Mouse (Mus musculus) liver, embryonic 13.5 days (tissue): ENCODE measurements around the gene Fbxl21. TPM values are rescaled to one million over a fixed set of nuclear protein-coding genes. Genes with fewer than 3 reads are reported as not detected.
A peak's percentile ranks its signal among the peaks of the same experiment; 100 is the strongest.

Experiments
- ATAC-seq: fragments of 200-750 bp; cut with Nextera tagmentation; 2 replicates; pipeline ENCODE4 v1.8.0; 2017; ENCODE audit warnings: low read depth, mild to moderate bottlenecking, moderate number of reproducible peaks, moderate library complexity
- DNase-seq: peaks from one replicate; pipeline ENCODE4 v3.0.0; 2022
- H3K27ac ChIP-seq: fragments of 300-500 bp; sonication (generic); 2 replicates; pipeline ENCODE4 v1.5.1; 2015; ENCODE audit warnings: moderate library complexity, mild to moderate bottlenecking, inconsistent platforms
- H3K27me3 ChIP-seq: fragments of 300-500 bp; sonication (generic); 2 replicates; pipeline ENCODE4 v1.6.1; 2015; ENCODE audit warnings: mild to moderate bottlenecking, inconsistent platforms
- H3K36me3 ChIP-seq: fragments of 300-500 bp; sonication (generic); 2 replicates; pipeline ENCODE4 v1.6.1; 2015; ENCODE audit warnings: mild to moderate bottlenecking, inconsistent platforms
- H3K4me1 ChIP-seq: fragments of 300-500 bp; sonication (generic); replicated peaks from 2 replicates; pipeline ENCODE4 v1.6.1; 2015; ENCODE audit warnings: inconsistent platforms
- H3K4me2 ChIP-seq: fragments of 300-500 bp; sonication (generic); 2 replicates; pipeline ENCODE4 v1.6.1; 2015; ENCODE audit warnings: inconsistent platforms, mild to moderate bottlenecking, moderate library complexity
- H3K4me3 ChIP-seq: fragments of 300-500 bp; sonication (generic); replicated peaks from 2 replicates; pipeline ENCODE4 v1.5.1; 2015; ENCODE audit warnings: mild to moderate bottlenecking, inconsistent platforms
- H3K9ac ChIP-seq: fragments of 300-500 bp; sonication (generic); 2 replicates; pipeline ENCODE4 v1.6.1; 2015; ENCODE audit warnings: mild to moderate bottlenecking, inconsistent platforms
- H3K9me3 ChIP-seq: fragments of 300-500 bp; sonication (generic); replicated peaks from 2 replicates; pipeline ENCODE4 v1.6.1; 2016; ENCODE audit warnings: inconsistent platforms
- WGBS: fragments of 180-500 bp; shearing (Covaris S2); methylation state at CpG from one replicate; pipeline ENCODE4 v1.1.7; 2015; ENCODE audit not compliant: insufficient replicate concordance; 5-methylcytosine and 5-hydroxymethylcytosine counted together
- polyA plus RNA-seq: library from polyadenylated mRNA; unstranded; fragments of >200 nt; fragmentation: Nextera tagmentation; extraction: Ambion mirVana; gene quantifications from 2 replicates; pipeline ENCODE4 v1.2.1, GENCODE M21; 2015

Gene Fbxl21
- polyA plus RNA-seq, 1 experiment from 2014 or later, result 0.89 TPM

DNA sequence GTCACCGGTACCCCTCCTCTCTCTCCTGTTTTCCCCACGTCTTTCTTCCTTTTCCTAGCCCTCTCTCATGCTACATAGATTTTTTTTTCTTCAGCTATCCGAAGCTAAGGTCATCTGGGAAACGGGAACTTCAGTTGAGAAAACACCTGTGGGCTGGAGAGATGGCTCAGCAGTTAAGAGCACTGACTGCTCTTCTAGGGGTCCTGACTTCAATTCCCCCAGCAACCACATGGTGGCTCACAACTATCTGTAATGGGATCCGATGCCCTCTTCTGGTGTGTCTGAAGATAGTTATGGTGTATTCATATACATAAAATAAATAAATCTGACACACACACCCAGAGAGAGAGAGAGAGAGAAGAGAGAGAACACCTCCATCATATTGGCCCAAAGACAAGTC is 13.3 kb downstream of the Fbxl21 start:
- WGBS, result 54% methylated on average over 5 of the region's 5 CpGs
- no peak for DNase-seq

DNA sequence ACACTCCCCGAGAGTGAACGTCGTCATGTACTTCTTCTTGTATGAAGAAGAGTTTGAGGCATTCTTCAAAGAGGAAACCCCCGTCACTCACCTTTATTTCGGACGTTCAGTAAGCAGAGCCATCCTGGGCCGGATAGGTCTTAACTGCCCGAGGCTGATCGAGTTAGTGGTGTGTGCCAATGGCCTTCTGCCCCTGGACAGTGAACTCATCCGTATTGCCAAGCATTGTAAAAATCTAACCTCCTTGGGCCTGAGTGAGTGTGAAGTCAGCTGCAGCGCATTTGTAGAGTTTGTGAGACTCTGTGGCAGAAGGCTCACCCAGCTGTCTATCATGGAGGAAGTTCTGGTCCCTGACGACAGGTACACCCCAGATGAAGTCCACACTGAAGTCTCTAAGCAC is 14.8 kb downstream of the Fbxl21 start:
- Histone ChIP-seq H3K36me3 (no peaks in the 10 kb centered on the region), H3K27me3 (no peaks in the 10 kb centered on the region), H3K4me3 (no peak overlapping the region), H3K27ac (no peak overlapping the region), H3K4me1 (no peaks in the 10 kb centered on the region), H3K4me2 (no peak overlapping the region), H3K9ac (no peak overlapping the region), H3K9me3 (no peaks in the 10 kb centered on the region)
- WGBS, result 75% methylated on average over 12 of the region's 12 CpGs
- DNase-seq, result no peak
- ATAC-seq, result no peak

More for the DNA sequence above, 13.3 kb downstream of the Fbxl21 start:
- no peak overlapping the region for H3K4me3 ChIP-seq
- no peaks in the 10 kb centered on the region for H3K27me3 ChIP-seq
- H3K27ac ChIP-seq, result no peak overlapping the region
- no peak for ATAC-seq
- no peaks in the 10 kb centered on the region for H3K4me1 ChIP-seq
- no peaks in the 10 kb centered on the region for H3K36me3 ChIP-seq
- H3K4me2 ChIP-seq, result no peak overlapping the region
- H3K9ac ChIP-seq, result no peak overlapping the region
- no peaks in the 10 kb centered on the region for H3K9me3 ChIP-seq

DNA sequence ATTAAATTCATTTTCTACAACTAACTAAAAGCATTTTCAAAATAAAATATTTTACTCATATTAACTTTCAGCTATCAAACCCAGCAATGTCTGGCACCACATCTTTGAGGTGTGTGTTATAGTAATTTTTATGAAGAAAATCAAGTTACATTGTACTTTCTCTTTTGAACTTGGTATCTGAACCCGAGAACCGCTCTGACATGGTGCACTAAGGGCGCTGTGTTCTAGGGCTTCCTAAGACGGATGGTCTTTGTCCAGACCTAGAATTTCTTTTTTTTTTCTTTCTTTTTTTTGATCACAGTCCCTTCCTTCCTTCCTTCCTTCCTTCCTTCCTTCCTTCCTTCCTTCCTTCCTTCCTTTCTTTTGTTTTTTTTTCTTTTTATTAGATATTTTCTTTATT is 17.6 kb downstream of the Fbxl21 start:
- Histone ChIP-seq H3K4me1 (no peaks in the 10 kb centered on the region), H3K27me3 (no peaks in the 10 kb centered on the region), H3K9ac (no peak overlapping the region), H3K4me2 (no peak overlapping the region), H3K27ac (no peak overlapping the region), H3K9me3 (no peaks in the 10 kb centered on the region), H3K36me3 (no peaks in the 10 kb centered on the region), H3K4me3 (no peak overlapping the region)
- WGBS, result 71% methylated on average over 4 of the region's 4 CpGs
- DNase-seq (no peak), ATAC-seq (no peak)

DNA sequence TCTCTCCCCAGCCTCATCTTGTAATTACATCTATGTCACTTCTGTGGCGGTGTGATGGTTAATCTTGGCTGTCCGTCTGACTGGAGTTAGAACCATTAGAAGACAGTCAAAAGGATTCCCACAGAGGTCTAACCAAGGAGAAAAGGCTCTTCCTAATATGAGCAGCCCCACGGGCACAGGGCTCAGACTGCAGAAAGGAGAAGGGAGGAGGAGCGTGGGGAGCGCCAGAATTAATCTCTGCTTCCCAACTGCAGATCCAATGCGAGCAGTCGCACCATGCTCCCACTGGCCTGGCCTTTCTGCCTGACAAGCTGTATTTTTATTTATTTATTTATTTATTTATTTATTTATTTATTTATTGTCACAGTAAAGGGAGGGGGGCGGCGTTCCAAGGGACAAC is 21.5 kb downstream of the Fbxl21 start:
- no peak overlapping the region for H3K4me3 ChIP-seq
- 66% methylated on average over 9 of the region's 9 CpGs for WGBS
- DNase-seq (no peak), ATAC-seq (no peak)
- H3K36me3 ChIP-seq, result no peaks in the 10 kb centered on the region
- no peak overlapping the region for H3K27ac ChIP-seq
- no peaks in the 10 kb centered on the region for H3K9me3 ChIP-seq
- H3K9ac ChIP-seq, result no peak overlapping the region
- H3K27me3 ChIP-seq, result no peaks in the 10 kb centered on the region
- no peaks in the 10 kb centered on the region for H3K4me1 ChIP-seq
- no peak overlapping the region for H3K4me2 ChIP-seq

GRCm38 (mm10) chr13:56544956-56545355 is 22.7 kb downstream of the Fbxl21 start:
- Histone ChIP-seq H3K4me3 (no peak overlapping the region), H3K4me2 (no peak overlapping the region), H3K9me3 (no peaks in the 10 kb centered on the region), H3K4me1 (0 out of 2 replicates have a peak, but pooled peaks cover 5% of the 10 kb centered on the region), H3K9ac (no peak overlapping the region), H3K27me3 (no peaks in the 10 kb centered on the region), H3K27ac (no peak overlapping the region), H3K36me3 (no peaks in the 10 kb centered on the region)
- ATAC-seq, result no peak
- 68% methylated on average over 3 of the region's 3 CpGs for WGBS
- DNase-seq, result no peak

DNA sequence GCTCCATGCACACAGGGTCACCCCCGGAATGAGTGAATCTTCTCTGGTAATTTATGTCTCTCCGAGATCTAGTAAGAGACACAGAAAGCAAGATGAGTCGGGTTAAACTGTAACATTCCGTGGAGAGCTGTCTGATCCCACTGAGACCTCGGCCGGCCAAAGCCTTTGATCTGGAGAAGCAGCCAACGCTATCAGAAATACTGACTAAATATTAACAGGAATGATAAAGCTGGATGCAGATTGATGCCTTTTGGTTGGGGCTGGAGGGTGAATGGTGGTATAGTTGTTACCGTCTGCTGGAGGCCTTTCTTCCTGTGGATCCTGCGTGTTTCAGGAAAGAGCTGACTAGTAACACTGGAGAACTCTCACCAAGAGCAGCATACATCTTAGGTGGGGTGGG is 26.1 kb downstream of the Fbxl21 start, which contains the start of gene Lect2:
Gene Lect2, minus strand, starts transcription at position 102 of the 400 bp plus-strand sequence.
- 63% methylated on average over 9 of the region's 9 CpGs for WGBS
- Histone ChIP-seq H3K36me3 (no peaks in the 10 kb centered on the region), H3K9ac (peak within 1 kb of the TSS; percentile 7; the same call in 1 of the 2 replicates), H3K27me3 (no peaks in the 10 kb centered on the region), H3K4me2 (peak within 1 kb of the TSS; percentile 42), H3K9me3 (no peaks in the 10 kb centered on the region), H3K4me3 (peak within 1 kb of the TSS; percentile 32), H3K27ac (peak within 1 kb of the TSS; percentile 62), H3K4me1 (0 out of 2 replicates have a peak, but pooled peaks cover 5% of the 10 kb centered on the region)
- DNase-seq (no peak), ATAC-seq (0 out of 2 replicates have a peak, but pooled peaks have one; percentile 49)

GRCm38 (mm10) chr13:56549364-56549763 is 27.1 kb downstream of the Fbxl21 start:
- Histone ChIP-seq H3K27me3 (no peaks in the 10 kb centered on the region), H3K9ac (no peak overlapping the region), H3K9me3 (no peaks in the 10 kb centered on the region), H3K4me3 (no peak overlapping the region), H3K27ac (no peak overlapping the region), H3K4me2 (no peak overlapping the region), H3K36me3 (no peaks in the 10 kb centered on the region), H3K4me1 (0 out of 2 replicates have a peak, but pooled peaks cover 5% of the 10 kb centered on the region)
- DNase-seq, result no peak
- no peak for ATAC-seq
- 20% methylated on average over 4 of the region's 4 CpGs for WGBS

- Histone ChIP-seq H3K9ac (no peak overlapping the region), H3K4me1 (0 out of 2 replicates have a peak, but pooled peaks cover 5% of the 10 kb centered on the region), H3K27me3 (no peaks in the 10 kb centered on the region), H3K27ac (no peak overlapping the region), H3K4me3 (no peak overlapping the region), H3K36me3 (no peaks in the 10 kb centered on the region), H3K9me3 (no peaks in the 10 kb centered on the region), H3K4me2 (no peak overlapping the region)
- WGBS, result 13% methylated on average over 1 of the region's 1 CpGs
- ATAC-seq (no peak), DNase-seq (no peak)
Observed at GRCm38 (mm10) chr13:56550574-56550973, 28.3 kb downstream of the Fbxl21 start.

DNA sequence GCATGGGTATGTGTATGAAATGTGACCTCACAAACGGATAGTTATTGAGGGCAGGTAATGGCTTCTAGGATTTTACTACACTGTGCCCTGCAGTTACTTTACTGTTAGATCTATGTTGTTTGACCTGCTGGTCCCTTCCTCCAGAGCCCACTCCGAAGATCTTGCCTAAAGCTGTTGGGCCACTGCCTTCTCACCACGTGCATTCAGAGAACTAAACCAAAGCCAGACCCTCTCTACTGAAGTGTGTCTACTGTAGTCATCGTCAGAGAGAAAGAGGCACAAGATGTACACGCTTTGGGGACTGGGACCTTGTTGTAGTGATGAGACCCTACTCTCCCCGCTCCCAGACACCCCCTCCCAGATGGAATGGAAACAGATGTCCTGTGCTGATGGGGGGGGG is 29.4 kb downstream of the Fbxl21 start:
- 0 out of 2 replicates have a peak, but pooled peaks cover 5% of the 10 kb centered on the region for H3K4me1 ChIP-seq
- no peak overlapping the region for H3K9ac ChIP-seq
- no peak overlapping the region for H3K4me2 ChIP-seq
- no peaks in the 10 kb centered on the region for H3K27me3 ChIP-seq
- no peak overlapping the region for H3K4me3 ChIP-seq
- ATAC-seq (no peak), DNase-seq (no peak)
- no peak overlapping the region for H3K27ac ChIP-seq
- H3K9me3 ChIP-seq, result no peaks in the 10 kb centered on the region
- 25% methylated on average over 6 of the region's 6 CpGs for WGBS
- H3K36me3 ChIP-seq, result no peaks in the 10 kb centered on the region

DNA sequence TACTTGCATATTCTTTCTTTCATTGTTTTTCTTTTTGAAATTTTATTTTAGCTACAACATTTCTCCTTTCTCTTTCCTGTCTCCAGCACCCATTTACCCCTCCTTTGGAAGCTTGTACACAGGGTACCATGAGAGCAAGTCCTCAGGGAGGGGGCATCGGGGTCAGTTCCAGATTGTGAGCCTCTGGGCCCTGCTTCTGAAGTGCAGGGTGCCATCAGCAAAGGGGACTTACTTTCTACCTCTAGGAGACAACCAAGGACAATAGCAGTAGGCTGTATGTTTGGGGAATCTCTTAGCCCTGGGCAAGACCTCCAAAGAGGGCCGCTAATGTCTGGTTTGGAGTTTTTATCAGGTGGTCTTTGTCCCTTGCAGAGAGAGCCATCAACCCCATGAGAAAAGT is 31.7 kb downstream of the Fbxl21 start:
- ATAC-seq (no peak), DNase-seq (no peak)
- Histone ChIP-seq H3K9me3 (no peaks in the 10 kb centered on the region), H3K9ac (no peak overlapping the region), H3K4me3 (no peak overlapping the region), H3K27ac (no peak overlapping the region), H3K36me3 (no peaks in the 10 kb centered on the region), H3K4me2 (no peak overlapping the region), H3K27me3 (no peaks in the 10 kb centered on the region), H3K4me1 (0 out of 2 replicates have a peak, but pooled peaks cover 5% of the 10 kb centered on the region)
- 36% methylated on average over 2 of the region's 2 CpGs for WGBS

DNA sequence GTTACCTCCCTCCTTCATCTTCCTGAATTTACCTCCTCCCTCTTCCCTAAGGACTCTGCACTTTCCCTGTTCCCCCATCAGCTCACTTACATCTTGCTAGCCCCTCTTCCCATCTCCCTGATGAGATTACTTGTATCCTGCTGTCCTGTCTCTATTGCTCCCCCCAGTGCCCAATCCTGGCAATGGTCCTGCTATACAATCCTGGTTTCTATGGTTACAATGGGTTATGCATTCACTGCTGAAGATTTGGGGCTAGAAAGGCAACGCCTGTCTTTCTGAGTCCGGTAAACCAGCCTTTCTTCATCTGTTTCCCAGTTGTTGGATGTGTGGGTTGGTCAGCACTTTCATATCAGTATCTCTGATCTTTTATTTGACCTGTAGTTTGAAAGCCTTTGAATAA is 32.1 kb downstream of the Fbxl21 start:
- Histone ChIP-seq H3K27me3 (no peaks in the 10 kb centered on the region), H3K9ac (no peak overlapping the region), H3K4me3 (no peak overlapping the region), H3K9me3 (no peaks in the 10 kb centered on the region), H3K36me3 (no peaks in the 10 kb centered on the region), H3K27ac (no peak overlapping the region), H3K4me1 (peaks cover 7% of the 10 kb centered on the region; the same call in 1 of the 2 replicates), H3K4me2 (no peak overlapping the region)
- DNase-seq (peak; percentile 20), ATAC-seq (no peak)
- 7% methylated on average over 2 of the region's 2 CpGs for WGBS

- H3K27ac ChIP-seq, result no peak overlapping the region
- peaks cover 17% of the 10 kb centered on the region for H3K4me1 ChIP-seq
- H3K4me3 ChIP-seq, result no peak overlapping the region
- H3K9me3 ChIP-seq, result no peaks in the 10 kb centered on the region
- no peaks in the 10 kb centered on the region for H3K36me3 ChIP-seq
- DNase-seq (no peak), ATAC-seq (no peak)
- no peaks in the 10 kb centered on the region for H3K27me3 ChIP-seq
- no peak overlapping the region for H3K4me2 ChIP-seq
- WGBS, result 0% methylated on average over 1 of the region's 1 CpGs
- no peak overlapping the region for H3K9ac ChIP-seq
Observed at GRCm38 (mm10) chr13:56555957-56556356, 33.7 kb downstream of the Fbxl21 start.
